Mouse (Mus musculus) thymus, adult 2 months (tissue): ENCODE measurements at regions not wholly inside any gene's neighbourhood (a gene's known extent, or its start where the extent isn't known, plus 50 kb on each side); places are given as distances from the start of the nearest gene placed in this dataset.

Experiments
- DNase-seq: peaks from one replicate; pipeline ENCODE4 v3.0.0; 2021
- H3K27ac ChIP-seq: fragments of 200-500 bp; 2 replicates; pipeline ENCODE4 v1.5.1; 2012; ENCODE audit warnings: low read length, control low read depth; ENCODE audit not compliant: control insufficient read depth, insufficient read depth
- H3K27me3 ChIP-seq: fragments of 200-500 bp; 2 replicates; pipeline ENCODE4 v1.6.1; 2012; ENCODE audit warnings: mild to moderate bottlenecking, low read length, moderate library complexity, mixed read lengths; ENCODE audit not compliant: control insufficient read depth, insufficient read depth
- H3K36me3 ChIP-seq: fragments of 200-500 bp; 2 replicates; pipeline ENCODE4 v1.6.1; 2012; ENCODE audit warnings: mild to moderate bottlenecking, low read length, moderate library complexity; ENCODE audit not compliant: control insufficient read depth, insufficient read depth
- H3K4me1 ChIP-seq: fragments of 200-500 bp; replicated peaks from 2 replicates; pipeline ENCODE4 v1.6.1; 2012; ENCODE audit warnings: low read length; ENCODE audit not compliant: control insufficient read depth, insufficient read depth
- H3K4me3 ChIP-seq: fragments of 200-500 bp; 2 replicates; pipeline ENCODE4 v1.5.1; 2012; ENCODE audit warnings: mild to moderate bottlenecking, low read length, control low read depth, moderate library complexity; ENCODE audit not compliant: control insufficient read depth, insufficient read depth
- CTCF ChIP-seq: fragments of 200-500 bp; IDR thresholded peaks from 2 replicates; pipeline ENCODE4 v1.5.1; 2012; ENCODE audit warnings: mild to moderate bottlenecking, control low read depth, low read length, moderate library complexity, borderline replicate concordance; ENCODE audit not compliant: control insufficient read depth, poor library complexity, insufficient read depth; ENCODE audit errors: extremely low read depth
- POLR2A ChIP-seq: fragments of 200-500 bp; IDR thresholded peaks from 2 replicates; pipeline ENCODE4 v1.6.1; 2012; ENCODE audit warnings: mild to moderate bottlenecking, low read length, control low read depth, moderate library complexity; ENCODE audit not compliant: control insufficient read depth, poor library complexity, insufficient read depth; ENCODE audit errors: extremely low read depth
- WGBS: fragments of 180-500 bp; shearing (Covaris S2); methylation state at CpG from one replicate; pipeline ENCODE4 v1.1.7; 2018; 5-methylcytosine and 5-hydroxymethylcytosine counted together

DNA sequence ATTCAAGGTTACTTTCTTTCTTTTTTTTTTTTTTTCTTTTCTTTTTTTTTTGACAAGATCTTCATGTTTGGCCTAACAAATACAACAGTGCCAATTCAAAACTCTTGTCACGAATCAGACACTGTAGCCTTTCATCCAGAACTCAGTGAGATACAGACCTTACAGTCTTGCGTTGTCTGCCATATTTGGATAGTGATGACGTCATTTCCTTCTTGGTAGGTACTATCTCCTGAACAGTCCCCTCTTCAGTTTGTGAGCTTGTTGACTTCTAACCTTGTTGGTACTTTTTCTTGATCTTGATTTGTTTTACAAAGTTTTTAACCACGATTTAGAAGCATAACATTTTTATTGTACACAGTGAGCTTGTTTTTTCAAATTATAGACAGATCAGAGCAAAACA lies 206.4 kb downstream of the Klf5 start:
- WGBS: 85% methylated on average over 4 of the region's 4 CpGs

DNA sequence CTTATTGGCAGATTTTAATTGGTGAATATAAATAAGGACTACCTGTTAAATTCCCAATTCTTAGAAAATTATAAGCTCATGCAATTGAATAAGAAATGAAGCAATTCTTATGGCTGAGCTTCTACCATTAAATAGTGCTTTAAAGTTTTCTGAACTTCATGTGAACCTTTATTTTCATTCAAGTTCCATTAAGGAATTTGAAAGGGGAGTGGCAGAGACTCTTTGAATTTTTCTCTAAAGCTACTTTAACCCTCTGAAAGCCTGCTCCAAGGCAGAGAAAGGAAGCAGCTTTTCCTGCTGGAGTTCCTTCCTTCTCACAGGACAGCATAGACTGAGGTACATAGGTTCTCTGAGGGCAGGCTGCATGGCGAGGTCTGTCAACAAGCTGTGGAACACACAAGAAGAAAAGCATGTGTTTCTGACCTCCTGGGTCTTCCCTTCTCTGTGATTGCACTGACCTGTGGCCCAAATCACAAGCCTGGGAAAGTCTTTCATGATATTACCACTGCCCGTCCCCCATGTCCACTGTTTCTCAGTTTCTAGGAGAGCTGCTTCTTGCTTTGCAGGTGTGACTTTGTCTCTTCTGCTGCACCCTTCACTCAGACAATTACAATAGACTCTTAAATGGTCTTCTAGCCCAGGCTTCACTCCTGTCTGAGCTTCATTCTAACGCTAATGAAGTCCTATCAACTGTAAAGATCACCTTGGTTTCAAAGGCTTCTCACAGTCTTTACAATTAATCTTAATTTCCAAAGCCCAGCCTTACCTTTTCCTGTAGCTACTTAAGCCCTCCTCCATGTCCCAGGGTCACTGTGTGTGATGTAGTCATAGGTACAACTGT lies 211.4 kb downstream of the Klf5 start:
- Histone ChIP-seq H3K4me3 (no peak overlapping the region), H3K27me3 (no peaks in the 10 kb centered on the region), H3K27ac (no peak overlapping the region), H3K36me3 (no peaks in the 10 kb centered on the region), H3K4me1 (no peaks in the 10 kb centered on the region)
- no peak for DNase-seq
- TF ChIP-seq CTCF (no peak), POLR2A (no peak)
- WGBS: 78% methylated on average over 3 of the region's 3 CpGs

More for the DNA sequence above, 206.4 kb downstream of the Klf5 start:
- Histone ChIP-seq H3K4me1 (no peaks in the 10 kb centered on the region), H3K27ac (no peak overlapping the region), H3K4me3 (no peak overlapping the region), H3K27me3 (no peaks in the 10 kb centered on the region), H3K36me3 (no peaks in the 10 kb centered on the region)
- no peak for DNase-seq
- TF ChIP-seq CTCF: no peak
- TF ChIP-seq POLR2A: no peak

GRCm38 (mm10) chr14:99515474-99515873 lies 217.0 kb downstream of the Klf5 start:
- DNase-seq: no peak
- 61% methylated on average over 1 of the region's 1 CpGs for WGBS
- Histone ChIP-seq H3K4me1 (no peaks in the 10 kb centered on the region), H3K4me3 (no peak overlapping the region), H3K27me3 (no peaks in the 10 kb centered on the region), H3K27ac (no peak overlapping the region), H3K36me3 (no peaks in the 10 kb centered on the region)
- TF ChIP-seq CTCF (no peak), POLR2A (no peak)

GRCm38 (mm10) chr14:99516703-99517102 lies 218.2 kb downstream of the Klf5 start:
- no peaks in the 10 kb centered on the region for H3K36me3 ChIP-seq
- H3K27me3 ChIP-seq: no peaks in the 10 kb centered on the region
- 96% methylated on average over 6 of the region's 6 CpGs for WGBS
- TF ChIP-seq CTCF: no peak
- TF ChIP-seq POLR2A: no peak
- H3K27ac ChIP-seq: no peak overlapping the region
- no peaks in the 10 kb centered on the region for H3K4me1 ChIP-seq
- no peak overlapping the region for H3K4me3 ChIP-seq
- DNase-seq: no peak

GRCm38 (mm10) chr14:99520343-99520742 lies 221.9 kb downstream of the Klf5 start:
- Histone ChIP-seq H3K27ac (no peak overlapping the region), H3K4me3 (no peak overlapping the region), H3K4me1 (no peaks in the 10 kb centered on the region), H3K36me3 (no peaks in the 10 kb centered on the region), H3K27me3 (no peaks in the 10 kb centered on the region)
- no peak for DNase-seq
- WGBS: 92% methylated on average over 6 of the region's 6 CpGs
- no peak for TF ChIP-seq CTCF
- TF ChIP-seq POLR2A: no peak

GRCm38 (mm10) chr14:99521954-99522523 lies 223.5 kb downstream of the Klf5 start:
- WGBS: 95% methylated on average over 13 of the region's 13 CpGs
- Histone ChIP-seq H3K36me3 (no peaks in the 10 kb centered on the region), H3K4me1 (no peaks in the 10 kb centered on the region), H3K4me3 (no peak overlapping the region), H3K27me3 (no peaks in the 10 kb centered on the region), H3K27ac (no peak overlapping the region)
- DNase-seq: no peak
- TF ChIP-seq CTCF (no peak), POLR2A (no peak)
